Mouse (Mus musculus) central nervous system, embryonic 11.5 days (tissue): ENCODE measurements around the gene Defb13. TPM values are rescaled to one million over a fixed set of nuclear protein-coding genes. Genes with fewer than 3 reads are reported as not detected.

Source experiments
- polyA plus RNA-seq: library from polyadenylated mRNA; depleted of rRNA; stranded (reverse); fragments of >200 nt; gene quantifications from 2 replicates; pipeline ENCODE4 v1.2.3, GENCODE M21; 2012; rRNA removed

The Defb13 gene
- not detected in 2 replicates for polyA plus RNA-seq

DNA sequence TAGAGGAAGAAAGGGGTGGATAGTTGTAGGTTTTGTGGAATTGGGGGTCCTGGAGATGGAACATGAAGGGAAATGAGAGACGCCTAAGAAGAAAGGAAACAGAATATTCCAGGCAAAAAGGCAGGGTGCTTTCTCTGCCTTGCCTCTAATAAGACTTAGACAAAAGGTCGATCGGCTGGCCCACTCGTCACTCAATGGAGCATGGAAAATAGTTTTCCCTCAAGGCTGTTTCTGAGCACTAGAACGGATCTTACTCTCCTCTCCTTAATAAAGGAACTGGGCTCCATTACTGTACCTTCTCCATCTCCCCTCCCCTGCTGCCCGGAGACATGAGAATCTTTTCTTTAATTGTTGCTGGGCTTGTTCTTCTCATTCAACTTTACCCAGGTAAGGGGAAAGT is at the start of gene Defb13:
TSS of gene Defb13 (plus strand) at position 301 of the 400 bp plus-strand sequence.

DNA sequence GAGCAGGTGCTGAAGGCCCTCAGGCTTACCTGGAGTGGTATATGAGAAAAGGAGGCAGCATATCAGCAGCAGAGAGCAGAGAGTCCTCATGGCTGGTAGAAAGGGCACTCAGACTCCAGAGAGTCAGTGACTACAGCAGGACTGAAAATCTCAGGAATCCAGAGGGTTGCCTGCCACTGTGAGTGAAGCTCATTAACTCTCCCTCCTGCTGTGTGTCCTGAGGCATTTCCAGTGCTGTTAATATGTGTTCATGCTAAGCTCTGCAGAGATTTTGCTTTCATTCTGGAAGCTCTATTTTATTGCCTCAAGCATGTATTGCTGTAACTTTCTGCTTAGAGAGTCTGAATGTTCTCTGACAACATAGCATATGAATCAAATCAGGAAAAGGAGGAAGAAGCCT is 40.3 kb upstream of the Defb13 start, which contains the start of gene Defb11:
TSS of gene Defb11 (minus strand) at position 123 of the 400 bp plus-strand sequence.

DNA sequence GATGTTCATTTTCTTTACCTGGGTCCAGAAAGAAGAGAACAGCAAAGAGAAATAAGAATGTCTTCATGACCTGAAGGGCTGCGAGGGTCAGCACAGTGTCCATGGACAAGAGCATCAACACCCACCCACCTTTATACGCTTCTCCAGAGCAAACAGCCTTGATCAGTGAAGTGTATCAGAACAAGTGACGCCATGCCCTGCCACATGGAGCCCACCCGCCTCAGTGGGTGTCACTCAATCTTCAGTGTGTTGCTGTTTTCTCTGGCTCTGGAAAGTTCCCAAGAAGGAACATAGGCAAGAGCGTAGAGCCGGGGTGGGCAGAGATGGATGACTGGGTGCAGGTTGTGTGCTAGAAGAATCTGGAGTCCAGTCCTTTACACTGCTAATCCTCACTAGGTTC is 14.0 kb upstream of the Defb13 start, which contains the start of gene Defb15:
TSS of gene Defb15 (minus strand) at position 101 of the 400 bp plus-strand sequence.

DNA sequence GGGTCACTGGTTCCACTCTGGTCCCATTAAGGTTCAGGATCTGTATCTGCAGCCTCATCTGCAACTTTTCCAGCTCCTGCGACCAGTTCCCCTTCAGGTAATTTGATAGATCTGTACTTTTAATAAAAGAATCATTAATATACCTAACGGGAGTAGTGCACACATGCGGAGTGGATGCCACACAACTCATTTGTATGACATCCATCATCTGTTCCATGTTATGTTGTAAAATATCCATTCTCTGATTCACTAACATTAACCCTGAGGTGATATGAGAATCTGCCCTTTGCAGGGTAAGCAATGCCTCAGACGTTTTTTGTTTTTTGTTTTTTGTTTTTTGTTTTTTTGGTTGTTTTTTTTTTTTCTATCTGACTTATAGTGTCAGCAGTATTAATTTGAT is 8.5 kb upstream of the Defb13 start, which contains the start of gene Defb35:
TSS of gene Defb35 (plus strand) at position 301 of the 400 bp plus-strand sequence.

DNA sequence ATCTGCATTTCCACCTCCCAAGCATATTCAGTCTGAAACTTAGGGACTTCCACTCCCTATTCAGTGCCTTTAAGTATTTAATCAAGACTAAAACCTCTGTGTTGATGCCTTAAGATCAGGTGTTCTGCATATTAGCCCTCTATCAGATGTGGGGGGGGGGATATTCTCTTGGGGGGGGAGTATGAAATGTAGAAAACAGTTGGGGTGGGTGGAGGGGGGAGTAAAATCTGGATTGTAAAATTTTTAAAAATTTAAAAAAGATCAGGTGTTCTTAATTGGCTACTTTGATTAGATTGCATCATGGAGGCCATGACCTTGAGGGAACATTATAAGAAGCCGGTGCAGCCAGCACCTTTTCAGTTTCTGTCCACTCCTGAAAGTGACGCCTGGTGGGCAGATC is 11.9 kb downstream of the Defb13 start, which contains the start of gene Fam90a1a:
TSS of gene Fam90a1a (plus strand) at position 301 of the 400 bp plus-strand sequence.

DNA sequence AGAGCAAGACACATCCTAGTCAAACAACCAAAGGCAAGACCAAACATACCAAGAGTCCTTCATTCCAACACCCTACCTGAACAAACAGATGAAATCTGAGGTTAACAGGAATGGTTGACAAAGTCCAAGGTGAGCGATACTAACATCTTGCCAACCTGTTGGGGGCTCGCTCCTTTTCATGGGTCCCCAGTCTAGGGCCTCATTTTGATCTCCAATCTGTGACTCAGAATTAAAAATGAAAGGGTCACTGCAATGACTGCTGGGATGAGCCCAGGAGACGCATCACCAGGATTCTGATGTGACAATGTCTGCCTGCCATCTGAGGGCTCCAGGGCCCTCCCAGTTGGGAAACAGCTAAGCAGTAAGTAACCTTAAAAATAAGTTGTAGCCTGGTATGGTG is 22.9 kb downstream of the Defb13 start, which contains the start of gene Ccdc70:
TSS of gene Ccdc70 (plus strand) at position 301 of the 400 bp plus-strand sequence.

Other genes with a start within 250 kb of the Defb13 start
- gene AY761184, start 243.1 kb upstream of the Defb13 start, polyA plus RNA-seq, result not detected in 2 replicates
- gene Defa24, start 212.3 kb upstream of the Defb13 start, polyA plus RNA-seq, result 0.28 TPM in 1 of 2 replicates, not detected in the other
- not detected in 2 replicates for gene Defb50, start 123.2 kb upstream of the Defb13 start, polyA plus RNA-seq
- gene Defb2, start 106.8 kb upstream of the Defb13 start, polyA plus RNA-seq, result not detected in 2 replicates
- not detected in 2 replicates for gene Defb10, start 87.9 kb upstream of the Defb13 start, polyA plus RNA-seq
- not detected in 2 replicates for gene Defb9, start 61.3 kb upstream of the Defb13 start, polyA plus RNA-seq
- 0.56 and 0.76 TPM in 2 replicates for gene Defb11, start 40.4 kb upstream of the Defb13 start, polyA plus RNA-seq
- gene Defb15, start 14.1 kb upstream of the Defb13 start, polyA plus RNA-seq, result not detected in 2 replicates
- gene Defb35, start 8.4 kb upstream of the Defb13 start, polyA plus RNA-seq, result not detected in 2 replicates
- gene Fam90a1a, start 12.0 kb downstream of the Defb13 start, polyA plus RNA-seq, result not detected in 2 replicates
- not detected in 2 replicates for gene Ccdc70, start 23.0 kb downstream of the Defb13 start, polyA plus RNA-seq
- gene Atp7b, start 113.5 kb downstream of the Defb13 start, polyA plus RNA-seq, result 2.7 and 3.7 TPM in 2 replicates
- gene Alg11, start 114.0 kb downstream of the Defb13 start, polyA plus RNA-seq, result 9.4 and 17.1 TPM in 2 replicates
- 0.09 and 0.14 TPM in 2 replicates for gene Nek5, start 178.3 kb downstream of the Defb13 start, polyA plus RNA-seq
- 8.6 and 10.6 TPM in 2 replicates for gene Nek3, start 219.7 kb downstream of the Defb13 start, polyA plus RNA-seq
- 58.7 and 84.6 TPM in 2 replicates for gene Ckap2, start 239.1 kb downstream of the Defb13 start, polyA plus RNA-seq
- gene Vps36, start 246.0 kb downstream of the Defb13 start, polyA plus RNA-seq, result 29.3 and 29.9 TPM in 2 replicates